Mouse (Mus musculus): Measurements from ENCODE around the gene Cbfa2t3.

Cbfa2t3 gene

DNA sequence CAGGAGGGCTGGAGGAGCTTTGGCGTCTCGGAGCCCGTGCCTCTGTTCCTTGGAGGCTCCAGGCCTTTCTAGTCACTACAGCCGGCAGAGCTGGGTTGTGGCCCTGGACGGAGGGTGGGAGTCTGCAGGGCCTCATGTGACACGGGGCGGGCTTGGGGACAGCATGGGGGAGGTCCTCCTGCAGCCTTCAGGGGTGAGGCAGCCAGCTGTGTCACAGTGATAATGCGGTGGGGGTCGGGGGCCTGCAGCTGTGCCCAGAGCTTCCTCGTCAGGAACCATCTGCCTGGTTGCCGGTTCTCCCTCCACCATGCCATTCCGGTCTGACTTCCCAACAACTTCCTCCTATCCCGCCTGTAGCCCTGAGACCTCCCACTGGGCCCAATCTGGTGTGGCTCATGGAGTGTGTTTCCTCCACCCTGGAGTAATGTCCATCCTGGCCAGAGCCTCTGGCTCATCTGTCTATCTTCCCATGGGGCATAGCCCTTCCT lies at the start of gene Cbfa2t3:
TSS of gene Cbfa2t3 (minus strand) at position 105 of the 488 bp plus-strand sequence.
- no peak for DNase-seq (ENCODE audit: low spot score)

DNA sequence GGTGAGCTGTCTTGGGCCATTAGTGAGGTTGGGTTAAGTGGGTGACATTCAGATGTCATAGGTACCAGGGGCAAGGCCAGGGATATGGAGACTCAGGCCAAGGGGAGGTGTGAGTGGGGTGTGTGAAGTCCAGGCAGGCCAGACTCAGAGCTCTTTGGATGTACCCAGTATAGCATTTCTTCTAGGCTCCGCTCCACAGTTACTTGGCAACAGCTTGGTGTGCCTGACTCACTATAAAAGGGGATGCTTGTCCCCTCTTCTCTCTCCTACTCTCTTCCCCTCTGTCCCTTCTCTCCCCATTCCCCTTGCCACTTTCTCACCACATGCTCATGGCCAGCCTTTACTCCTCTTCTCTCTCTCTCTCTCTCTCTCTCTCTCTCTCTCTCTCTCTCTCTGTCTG lies 48.9 kb upstream of the Cbfa2t3 start:
- no peak for DNase-seq (ENCODE audit: low spot score)

- no peak for DNase-seq (ENCODE audit: low spot score)
Measured at GRCm38 (mm10) chr8:122746439-122746838, 47.5 kb upstream of the Cbfa2t3 start.

- DNase-seq (ENCODE audit: low spot score) = no peak
Measured at GRCm38 (mm10) chr8:122745750-122746275, 46.9 kb upstream of the Cbfa2t3 start.

- DNase-seq (ENCODE audit: low spot score) = no peak
Measured at GRCm38 (mm10) chr8:122745022-122745749, 46.3 kb upstream of the Cbfa2t3 start.

- DNase-seq (ENCODE audit: low spot score) = no peak
Measured at GRCm38 (mm10) chr8:122742471-122742870, 43.6 kb upstream of the Cbfa2t3 start.

DNA sequence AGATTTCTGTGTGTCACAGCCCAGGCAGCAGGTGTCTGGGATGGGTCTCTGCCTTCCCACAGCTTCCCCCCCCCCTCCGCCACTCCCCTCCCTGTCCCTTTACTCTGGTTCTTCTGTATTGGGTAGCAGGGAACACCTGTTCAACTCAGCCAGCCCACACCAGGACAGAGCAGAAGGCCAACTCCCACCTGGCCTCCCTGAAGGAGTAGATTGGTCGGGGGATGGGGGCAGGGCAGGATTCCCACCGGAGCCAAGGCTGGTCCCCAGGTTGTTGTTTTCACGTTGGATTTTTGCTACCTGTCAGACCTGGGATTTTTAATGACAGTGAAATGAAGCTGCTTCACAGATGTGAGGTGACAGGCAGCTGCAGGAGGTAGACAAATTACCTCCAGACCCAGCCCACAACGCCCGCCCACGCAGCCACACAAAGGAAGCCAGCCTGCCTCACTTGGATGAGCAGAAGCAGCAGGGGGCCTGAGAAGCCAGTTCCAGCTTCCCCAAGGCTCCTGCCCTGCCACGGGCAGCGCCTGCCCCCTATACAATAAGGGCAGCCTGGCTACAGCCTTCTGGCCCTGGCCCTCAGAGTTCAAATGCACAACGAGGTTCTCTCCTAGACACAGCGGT lies 40.3 kb upstream of the Cbfa2t3 start:
- DNase-seq (ENCODE audit: low spot score) = no peak

GRCm38 (mm10) chr8:122737886-122738285 lies 39.0 kb upstream of the Cbfa2t3 start:
- no peak for DNase-seq (ENCODE audit: low spot score)

DNA sequence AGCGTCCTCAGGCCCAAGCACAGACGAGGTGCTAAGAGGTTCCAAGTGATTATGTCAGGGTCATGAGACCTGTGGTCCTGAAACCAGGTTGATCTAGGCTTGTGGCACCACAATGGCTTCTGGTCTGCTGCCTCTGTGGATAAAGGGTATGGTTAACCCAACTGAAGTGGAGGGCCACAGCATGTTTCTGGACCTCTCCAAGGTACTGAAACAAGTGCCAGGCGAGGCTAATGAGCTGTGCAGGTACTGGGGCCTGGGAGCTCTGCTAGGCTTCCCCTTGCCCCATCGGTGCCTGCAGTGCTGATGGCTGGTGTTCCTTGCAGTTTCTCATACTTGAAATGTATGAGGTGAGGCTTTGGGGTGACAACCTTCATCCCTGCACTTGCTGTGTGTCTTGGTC lies 38.2 kb upstream of the Cbfa2t3 start:
- DNase-seq (ENCODE audit: low spot score) = no peak

DNA sequence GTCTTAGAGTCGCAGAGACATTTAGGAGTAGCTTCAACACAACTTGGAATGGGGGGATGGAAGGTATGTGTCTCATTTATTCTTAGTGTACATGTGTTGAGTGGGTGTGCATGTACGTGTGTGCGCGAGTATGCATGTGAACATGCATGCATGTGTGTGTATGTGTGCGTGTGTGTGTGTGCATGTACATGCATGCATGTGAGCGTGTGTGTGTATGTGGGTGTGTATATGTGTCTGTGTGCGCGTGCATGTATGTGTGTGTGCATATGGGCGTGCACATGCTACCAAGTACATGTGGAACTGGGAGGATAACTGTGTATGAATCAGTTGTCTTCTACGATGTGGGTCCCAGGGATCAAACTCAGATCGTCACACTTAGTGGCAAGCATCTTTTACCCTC lies 37.7 kb upstream of the Cbfa2t3 start:
- no peak for DNase-seq (ENCODE audit: low spot score)

DNA sequence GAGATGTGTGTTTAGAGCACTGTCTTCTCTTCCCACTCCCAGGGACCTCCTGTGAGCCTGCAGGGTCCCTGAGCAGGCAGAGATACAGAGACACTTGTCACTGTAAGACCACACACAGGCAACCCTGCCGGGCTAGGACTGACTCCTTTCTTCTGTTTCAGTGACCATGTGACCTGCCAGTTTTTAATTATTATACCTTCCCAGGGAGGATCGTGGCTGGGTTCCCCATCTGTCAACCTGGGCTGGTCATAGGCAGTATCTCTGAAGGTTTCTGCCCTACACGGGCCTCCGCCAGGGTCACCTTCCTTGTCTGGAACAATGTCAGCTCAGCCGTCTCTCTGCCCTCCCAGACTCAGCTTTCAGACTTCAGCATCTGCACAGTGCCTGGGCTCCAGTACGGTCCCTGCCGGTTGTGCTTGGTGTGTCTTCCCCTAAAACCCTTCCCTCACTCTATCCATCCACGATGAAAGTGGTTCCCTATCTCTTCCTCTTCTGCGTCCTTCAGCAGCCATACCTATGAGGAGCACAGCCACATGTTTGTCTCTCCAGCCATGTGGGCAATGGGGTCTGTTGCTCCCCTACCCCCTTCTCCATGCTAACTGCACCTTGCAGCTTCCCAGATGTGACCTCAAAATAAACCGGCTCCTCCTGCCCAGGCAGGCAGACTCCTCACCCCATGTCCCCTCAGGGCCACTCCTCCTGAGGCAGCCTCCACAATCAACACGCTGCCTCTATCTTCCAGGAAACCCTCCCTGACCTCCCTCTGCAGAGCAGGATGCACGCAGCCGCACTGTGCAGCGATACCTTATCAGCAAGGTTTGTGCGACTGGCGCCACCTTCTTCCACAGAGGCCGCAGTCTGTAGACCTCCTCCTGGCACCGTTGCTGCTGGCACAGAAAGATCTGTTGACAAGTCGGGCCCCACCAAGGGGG lies 36.9 kb upstream of the Cbfa2t3 start:
- no peak for DNase-seq (ENCODE audit: low spot score)

GRCm38 (mm10) chr8:122735110-122735509 lies 36.2 kb upstream of the Cbfa2t3 start:
- DNase-seq (ENCODE audit: low spot score) = no peak

DNA sequence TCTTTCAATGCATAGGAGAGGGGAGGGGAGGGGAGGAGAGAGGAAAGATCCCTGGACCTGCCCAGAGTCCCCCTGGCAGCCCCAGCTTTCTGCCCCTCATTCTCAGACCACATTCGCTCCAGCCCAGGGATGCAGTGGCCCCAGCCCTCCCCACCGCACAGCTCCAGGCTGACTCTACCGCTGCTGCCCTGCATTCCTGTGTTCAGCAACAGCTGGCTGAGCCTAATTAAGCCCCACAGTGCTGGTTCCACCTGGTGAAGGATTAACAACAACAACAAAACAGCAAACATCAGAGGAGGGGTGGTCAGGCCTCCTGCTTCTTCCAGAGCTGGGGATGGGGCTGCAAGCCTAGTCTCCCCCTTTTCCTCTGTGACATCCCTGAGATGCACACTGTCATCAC lies 29.7 kb upstream of the Cbfa2t3 start:
- DNase-seq (ENCODE audit: low spot score) = no peak

DNA sequence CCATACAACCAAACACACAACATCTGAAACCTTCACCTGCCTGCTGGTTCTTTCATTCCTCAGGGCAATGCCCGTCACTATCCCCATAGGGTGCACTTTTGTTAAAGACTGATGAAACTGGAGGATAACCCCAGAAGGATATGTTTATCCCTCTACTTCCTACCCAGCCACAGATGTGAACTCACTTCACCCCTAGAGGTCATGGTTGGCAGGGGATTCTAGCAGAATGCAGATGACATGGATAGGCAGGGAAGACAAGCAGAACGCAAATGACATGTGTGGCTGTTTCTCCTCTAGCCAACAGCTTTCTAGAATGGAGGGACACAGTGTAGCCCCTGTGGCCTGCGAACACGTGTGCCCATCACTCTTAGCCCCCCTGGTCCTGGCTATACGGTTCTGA lies 28.5 kb upstream of the Cbfa2t3 start:
- DNase-seq (ENCODE audit: low spot score) = no peak

GRCm38 (mm10) chr8:122726789-122727188 lies 27.9 kb upstream of the Cbfa2t3 start:
- DNase-seq (ENCODE audit: low spot score) = no peak

DNA sequence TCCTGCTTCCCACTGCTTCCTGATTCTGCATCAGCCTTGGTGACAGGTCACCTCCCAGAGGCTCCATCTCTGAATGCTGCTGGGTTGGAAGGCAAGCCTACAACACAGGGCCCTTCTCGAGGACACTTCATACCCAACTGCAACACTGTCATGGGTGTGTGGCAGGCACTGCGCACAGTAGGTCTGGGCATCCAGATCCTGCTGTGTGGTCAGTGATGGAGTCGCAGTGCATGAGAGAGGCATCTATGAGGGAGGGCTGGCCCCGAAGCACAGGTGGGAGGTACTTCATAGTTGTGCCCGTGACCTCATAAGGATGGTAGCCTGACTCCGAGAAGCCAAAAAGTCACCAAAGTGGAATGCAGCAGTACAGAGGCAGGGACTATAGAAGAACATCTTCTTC lies 26.3 kb upstream of the Cbfa2t3 start:
- DNase-seq (ENCODE audit: low spot score) = no peak

- no peak for DNase-seq (ENCODE audit: low spot score)
Measured at GRCm38 (mm10) chr8:122720811-122721640, 22.1 kb upstream of the Cbfa2t3 start.

DNA sequence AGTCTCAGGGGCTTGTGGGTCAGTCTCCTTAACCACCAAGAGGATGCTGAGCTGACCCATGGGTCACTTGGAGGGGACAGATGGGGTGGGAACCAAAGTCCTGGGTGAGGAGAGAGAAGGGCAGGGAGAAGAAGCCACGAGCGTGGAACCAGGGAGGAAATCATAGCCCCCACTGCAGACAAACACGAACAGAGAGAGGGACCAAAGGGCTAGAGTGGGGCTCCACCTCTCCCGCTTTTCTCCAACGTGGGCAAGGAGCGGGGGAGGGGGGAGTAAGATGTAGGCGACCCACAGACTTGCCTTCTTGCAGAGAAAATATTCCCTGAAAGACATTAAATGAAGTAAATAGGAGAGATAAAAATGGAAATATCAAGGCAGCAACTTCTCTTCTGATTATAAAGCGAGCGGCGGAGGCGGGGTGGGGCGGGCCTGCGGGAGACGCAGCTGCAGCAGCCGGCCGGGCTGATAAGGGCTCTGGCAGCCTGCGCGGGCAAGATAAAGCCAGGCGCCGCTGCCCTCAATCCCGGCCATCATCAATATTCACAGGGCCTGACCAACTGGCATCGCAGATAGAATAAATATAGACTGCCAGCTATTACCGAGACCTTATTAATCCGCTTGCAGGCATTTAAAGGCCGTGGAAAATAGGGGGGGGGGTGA lies 21.3 kb upstream of the Cbfa2t3 start:
- no peak for DNase-seq (ENCODE audit: low spot score)

DNA sequence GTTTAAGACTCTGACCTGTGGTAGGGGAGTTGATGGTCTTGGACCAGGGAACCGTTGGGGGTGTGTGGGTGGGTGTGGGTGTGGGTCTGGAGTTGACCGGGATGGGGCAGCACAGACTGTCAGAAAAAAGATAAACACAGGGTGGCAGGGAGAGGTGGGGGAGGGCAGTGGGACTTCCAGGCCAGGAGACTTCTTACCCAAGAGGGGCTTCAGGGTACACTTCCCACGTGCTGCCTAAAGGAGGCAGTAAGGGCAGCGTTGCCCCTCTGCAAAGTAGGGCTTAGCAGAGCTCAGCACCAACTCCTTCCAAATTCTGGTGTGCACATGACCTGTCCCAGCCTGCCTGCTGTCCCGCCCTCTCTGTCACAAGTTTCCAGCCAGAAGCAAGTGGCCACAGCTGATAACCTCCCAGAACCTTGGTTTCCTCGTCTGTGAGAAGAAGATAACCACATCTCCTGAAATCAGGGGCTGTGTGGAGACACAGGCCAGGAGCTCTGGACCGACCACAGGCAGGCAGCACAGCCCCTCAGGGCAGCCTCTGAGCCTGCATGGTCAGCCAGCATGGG lies 20.7 kb upstream of the Cbfa2t3 start:
- no peak for DNase-seq (ENCODE audit: low spot score)

- no peak for DNase-seq (ENCODE audit: low spot score)
Measured at GRCm38 (mm10) chr8:122718711-122719499, 20.0 kb upstream of the Cbfa2t3 start.
